Mouse (Mus musculus): ENCODE data around the gene Ephb1.

Gene Ephb1

DNA sequence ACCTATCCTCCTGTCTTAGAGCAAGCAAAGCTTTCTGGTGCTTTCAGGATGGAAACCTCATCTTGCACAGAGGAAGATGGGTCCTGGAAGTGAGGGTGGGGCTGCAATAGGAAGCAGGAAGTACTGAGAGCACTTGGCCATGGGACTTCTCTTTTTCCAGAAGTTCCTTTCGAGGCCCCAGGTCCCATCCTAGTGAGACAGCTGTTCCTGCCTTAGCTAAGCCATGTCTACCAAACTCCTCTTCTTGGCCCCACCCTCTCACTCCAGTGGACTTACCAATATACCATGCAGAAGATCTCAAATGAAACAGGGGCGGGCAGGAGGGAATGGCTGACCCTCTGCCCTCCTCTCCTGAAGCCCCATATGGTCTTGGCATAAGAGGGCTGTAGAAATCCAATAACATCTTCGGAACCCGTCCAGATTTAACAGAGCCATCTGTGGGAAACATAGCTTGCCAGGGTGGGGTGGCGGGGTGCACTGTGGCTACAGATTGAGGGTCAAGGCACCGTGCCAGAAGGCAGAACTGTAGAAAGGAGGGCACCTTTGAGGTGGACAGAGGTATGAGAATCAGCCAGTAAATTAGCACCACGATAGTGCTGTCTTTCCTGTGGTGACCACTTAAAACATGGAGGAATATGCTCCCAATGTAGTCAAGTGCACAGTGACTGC, 48.9 kb downstream of the Ephb1 start:
- no peak for DNase-seq (ENCODE audit: low read depth, low spot score)

DNA sequence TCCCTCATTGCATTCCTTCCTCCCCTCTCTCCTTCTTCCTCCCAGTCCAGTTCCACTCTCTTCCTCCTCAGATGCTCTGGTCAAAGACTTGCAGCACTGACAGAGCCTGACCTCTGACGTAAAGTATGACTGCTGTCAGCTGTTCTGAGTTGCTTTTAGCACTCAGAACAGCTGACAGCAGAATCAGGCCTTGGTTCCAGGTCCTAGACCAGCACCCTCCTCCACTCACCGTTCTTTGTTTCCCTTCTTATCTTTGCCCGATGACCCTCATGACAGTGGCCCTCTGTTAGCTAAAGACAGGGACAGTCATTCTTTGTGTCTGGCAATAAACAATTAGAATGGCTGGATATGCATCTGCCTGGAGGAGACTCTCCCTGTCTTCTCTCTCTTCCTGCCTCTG, 49.7 kb downstream of the Ephb1 start:
- no peak for DNase-seq (ENCODE audit: low read depth, low spot score)

DNA sequence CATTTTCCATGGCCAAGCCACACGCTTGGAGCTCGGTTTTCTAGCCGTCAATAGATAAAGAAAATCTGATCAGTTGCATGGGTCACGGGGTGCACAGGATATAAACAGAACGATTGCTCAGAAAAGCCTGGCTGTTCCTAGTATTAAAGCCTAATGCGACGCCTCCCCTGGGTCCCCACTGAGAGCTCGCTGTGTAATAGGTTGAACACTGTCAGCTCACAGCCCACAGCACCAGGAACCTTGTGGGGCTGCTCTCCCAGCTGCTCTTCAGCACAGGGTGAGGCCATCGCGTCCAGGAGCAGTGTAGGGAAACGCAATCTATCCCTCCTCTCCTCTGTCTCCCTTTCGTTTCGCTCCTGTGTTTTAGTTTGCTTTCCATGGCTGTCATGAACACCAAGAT, 50.6 kb downstream of the Ephb1 start:
- no peak for DNase-seq (ENCODE audit: low read depth, low spot score)

DNA sequence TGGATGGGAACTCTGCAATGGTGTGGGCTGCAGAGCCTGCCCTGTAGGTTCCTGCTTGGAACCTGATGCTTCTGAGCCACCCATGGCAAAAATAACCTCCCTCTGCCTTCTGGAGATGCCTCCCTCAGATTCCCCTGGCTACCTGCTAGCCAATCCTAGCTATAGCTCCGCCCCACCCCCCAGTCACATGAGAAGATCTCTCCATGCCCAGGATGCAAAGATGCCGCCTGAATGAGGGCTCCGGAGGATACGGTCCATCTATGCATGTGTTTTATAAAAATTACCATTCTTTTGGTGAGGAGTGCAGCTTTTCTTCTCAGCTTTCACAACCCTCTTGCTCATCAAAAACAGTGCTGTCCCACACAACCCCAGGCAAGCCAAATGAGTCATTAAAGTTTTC, 53.5 kb downstream of the Ephb1 start:
- DNase-seq (ENCODE audit: low read depth, low spot score), result no peak

DNA sequence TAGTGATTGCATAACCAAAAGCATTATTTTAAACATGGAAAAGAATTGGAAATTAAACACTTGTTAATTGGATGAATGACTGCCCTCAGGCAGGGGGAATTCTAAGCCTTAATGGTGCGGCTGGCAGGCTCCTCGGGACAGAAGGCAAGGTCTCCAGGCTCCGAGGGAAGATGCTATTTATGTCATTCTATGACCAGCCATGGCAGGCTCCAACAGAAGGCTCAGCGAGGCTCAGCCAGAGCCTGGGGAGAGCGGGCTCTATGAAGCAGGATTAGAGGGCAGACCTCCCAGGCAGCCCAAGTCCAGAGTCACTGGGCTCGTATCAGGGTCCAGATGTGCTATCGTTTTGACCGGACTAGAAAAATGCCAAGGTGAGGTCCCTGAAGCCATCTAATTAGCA, 55.8 kb downstream of the Ephb1 start:
- DNase-seq (ENCODE audit: low read depth, low spot score), result no peak

DNA sequence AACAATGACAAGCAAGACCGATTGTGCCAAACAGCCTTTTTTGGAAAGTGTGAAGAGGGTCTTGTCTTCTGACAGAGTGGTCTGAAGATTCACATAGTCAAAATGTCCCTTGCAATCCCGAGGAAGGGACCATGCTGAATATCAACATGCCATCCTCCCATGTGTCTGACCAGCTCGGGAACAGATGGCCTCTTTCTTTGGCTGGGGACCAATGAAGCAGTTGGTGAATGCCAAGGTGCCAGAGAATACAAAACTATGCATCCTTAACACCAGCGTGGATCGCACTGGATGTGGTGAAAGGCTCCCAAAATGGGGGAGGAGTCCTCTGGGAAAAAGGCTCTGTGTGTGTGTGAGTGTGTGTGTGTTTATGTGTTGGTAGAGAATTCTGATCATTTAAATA, 56.5 kb downstream of the Ephb1 start:
- DNase-seq (ENCODE audit: low read depth, low spot score), result no peak

DNA sequence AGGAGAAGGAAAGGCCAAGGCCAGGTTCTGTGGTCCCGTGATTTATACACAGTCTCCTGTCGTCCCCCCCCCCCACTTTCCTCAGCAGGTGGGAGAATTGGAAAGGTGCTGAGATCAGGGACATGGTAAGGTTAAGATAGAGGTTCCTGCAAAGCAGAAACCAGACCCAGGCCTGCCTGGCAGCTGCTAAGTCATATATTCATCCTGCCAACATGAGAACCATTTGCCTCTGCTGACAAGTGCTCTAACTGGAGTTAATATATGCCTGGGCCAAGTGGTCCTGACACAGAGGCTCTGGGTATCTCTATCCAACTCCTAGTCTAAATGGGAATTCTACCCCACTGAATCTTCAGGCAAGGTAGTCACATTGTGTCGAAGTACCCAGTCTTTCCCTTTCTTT, 57.3 kb downstream of the Ephb1 start:
- DNase-seq (ENCODE audit: low read depth, low spot score), result no peak

DNA sequence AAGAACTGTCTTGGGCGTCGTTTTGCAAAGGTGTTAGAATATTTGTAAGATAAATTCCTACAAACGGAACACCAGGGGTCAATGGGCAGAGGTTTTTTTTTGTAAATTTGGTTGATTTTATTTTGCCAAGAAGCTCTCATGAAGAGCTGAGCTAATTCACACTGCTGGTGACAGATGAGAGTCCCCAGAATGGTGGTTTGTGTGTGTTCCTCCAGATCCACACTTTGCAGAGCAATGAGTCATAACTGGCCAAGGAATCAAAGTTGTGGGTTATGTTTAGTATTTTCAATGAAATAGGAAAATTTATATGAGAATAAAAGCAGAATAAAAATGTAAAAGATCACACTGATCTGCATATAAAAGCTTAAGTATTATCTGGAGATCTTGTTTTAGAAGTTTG, 60.9 kb downstream of the Ephb1 start:
- no peak for DNase-seq (ENCODE audit: low read depth, low spot score)

DNA sequence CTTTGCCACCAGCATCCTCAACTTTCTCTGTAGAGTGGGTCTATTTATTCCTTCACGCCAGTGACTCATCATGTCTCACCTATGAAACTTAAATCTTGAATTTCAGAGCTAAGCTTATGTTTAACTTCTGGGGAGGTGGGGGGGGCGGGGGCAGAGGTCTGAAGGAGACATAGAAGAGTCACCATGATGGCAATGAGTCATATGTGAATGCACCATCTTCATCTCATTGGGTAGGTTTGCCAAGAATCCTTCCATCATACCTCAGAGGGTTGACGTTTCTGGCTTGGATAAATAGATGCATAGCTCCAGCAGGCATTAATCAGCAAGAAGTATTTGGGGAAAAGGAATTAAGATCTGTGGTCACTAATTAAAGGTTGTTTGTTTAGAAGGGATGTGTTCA, 63.3 kb downstream of the Ephb1 start:
- DNase-seq (ENCODE audit: low read depth, low spot score), result no peak

DNA sequence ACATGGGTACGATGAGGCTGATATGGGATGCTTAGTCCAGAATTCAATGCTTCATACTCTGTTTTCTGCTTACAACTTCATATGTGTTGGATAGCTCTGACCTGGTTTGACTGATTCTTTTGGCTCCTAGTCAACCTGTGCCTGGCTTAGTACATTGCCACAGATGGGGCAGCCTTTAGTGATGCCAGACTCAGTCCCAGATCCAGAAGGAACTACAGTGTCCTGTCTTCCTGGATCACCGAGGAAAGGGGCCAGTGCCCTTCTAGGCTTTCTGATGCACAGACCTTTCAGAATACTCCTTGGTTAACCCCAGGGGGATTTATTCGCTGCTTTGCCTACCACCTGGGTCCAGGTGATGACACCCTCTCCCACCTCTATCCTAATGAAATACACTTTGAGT, 66.1 kb downstream of the Ephb1 start:
- DNase-seq (ENCODE audit: low read depth, low spot score), result no peak

DNA sequence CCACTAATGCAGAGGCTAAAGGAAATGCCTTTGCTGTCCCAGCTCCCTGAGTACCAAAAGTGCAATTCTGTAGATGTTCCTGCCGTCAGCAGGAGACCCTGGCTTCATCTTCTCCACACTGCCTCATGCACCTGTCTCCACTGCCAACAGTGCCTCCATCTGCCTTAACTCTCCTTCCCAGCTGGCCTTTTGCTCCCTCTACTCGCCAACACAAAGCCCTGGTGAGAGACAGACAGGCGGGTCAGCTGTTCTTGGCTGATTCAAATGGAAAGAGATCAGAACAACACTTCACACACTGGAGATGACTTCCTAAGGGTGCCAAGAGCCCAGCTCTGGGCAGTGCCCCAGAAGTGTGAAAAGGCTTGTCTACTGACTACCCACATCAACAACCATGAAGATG, 78.6 kb downstream of the Ephb1 start:
- no peak for DNase-seq (ENCODE audit: low read depth, low spot score)

DNA sequence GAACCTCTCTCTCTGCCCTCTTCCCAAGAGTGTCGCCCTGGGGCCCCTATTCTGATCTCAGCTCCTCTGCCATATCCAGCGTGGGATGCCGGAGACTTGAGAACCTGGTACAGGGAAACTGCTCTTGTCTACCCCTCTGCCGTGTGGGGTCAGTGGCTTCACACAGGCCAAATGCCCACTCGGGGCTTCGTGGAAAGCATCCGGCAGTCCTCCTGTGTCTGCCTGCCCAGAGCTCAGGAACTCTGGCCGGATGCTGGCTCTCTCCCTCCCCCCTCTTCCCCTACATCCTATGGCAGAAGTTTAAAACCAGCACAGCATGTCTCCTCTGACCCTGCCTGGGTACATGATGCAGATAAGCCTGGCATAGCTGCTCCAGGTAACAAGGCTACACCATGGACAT, 80.5 kb downstream of the Ephb1 start:
- DNase-seq (ENCODE audit: low read depth, low spot score), result no peak

DNA sequence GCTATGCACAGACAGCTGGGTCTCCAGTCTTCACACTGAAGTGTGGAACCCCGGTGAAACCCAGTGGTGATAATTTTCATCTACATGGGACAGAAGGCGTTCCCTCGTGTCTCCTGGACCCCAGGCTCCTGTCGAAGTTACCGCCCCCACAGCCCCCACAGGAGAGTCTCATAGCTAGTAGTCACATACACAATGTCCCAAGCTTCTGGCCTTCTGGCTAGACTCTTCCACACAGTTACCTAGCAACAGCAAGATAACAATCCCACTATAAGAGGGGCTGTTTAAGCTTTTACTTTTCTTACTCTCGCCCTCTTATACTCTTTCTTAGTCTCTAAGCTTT, 81.1 kb downstream of the Ephb1 start:
- no peak for DNase-seq (ENCODE audit: low read depth, low spot score)

DNA sequence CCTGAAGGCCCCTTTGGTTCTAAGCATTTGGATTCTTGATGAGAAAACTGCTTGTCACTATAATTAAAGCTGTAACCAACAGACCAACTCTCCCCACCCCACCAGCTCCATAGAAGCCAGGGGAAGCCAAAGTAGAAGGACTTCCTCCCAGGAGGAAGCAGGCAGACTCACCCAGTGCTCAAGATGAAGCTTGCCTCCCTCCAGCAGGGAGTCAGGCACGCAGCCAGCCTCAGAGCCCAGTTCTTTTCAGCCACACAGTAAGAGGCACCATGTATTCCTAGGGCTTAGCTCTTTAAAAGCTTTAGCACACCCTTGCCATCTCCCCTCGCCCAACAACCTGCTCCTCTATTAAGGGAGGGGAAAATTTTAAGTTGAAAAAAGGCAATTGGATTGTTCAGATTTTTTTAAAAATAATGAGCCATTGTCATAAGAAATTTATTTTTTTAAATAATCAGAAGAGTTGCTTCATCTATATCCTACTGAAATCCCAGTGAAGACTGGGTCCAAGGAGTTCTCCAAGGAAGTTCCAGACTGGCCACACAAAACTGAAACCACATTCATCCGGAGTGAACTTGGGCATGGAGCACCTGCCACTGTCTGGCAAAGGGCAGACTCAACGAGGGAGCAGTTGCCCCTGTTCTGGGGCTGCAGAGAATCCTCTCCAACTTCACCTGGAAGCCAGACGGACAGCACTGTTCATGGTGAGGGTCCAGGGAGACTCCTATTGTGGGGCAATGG, 81.6 kb downstream of the Ephb1 start:
- DNase-seq (ENCODE audit: low read depth, low spot score), result no peak

DNA sequence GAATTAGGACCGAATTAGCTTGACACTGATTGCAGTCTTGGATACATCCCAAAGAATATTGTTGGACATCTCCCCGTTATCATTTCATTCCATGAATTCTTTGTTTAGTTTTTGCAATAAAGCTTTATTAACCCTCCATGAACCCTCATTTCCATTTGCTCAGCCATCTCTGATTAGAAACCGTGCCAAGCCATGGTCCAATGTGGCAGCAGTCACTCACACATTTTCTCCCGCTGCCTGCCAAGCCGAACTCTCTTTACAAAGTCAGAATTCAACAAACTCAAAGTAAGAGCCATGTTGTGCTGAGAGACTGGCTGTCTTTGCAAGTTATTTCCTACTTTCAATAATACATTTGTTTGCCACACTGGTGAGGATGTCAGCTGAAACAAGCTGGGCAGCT, 84.0 kb downstream of the Ephb1 start:
- no peak for DNase-seq (ENCODE audit: low read depth, low spot score)

DNA sequence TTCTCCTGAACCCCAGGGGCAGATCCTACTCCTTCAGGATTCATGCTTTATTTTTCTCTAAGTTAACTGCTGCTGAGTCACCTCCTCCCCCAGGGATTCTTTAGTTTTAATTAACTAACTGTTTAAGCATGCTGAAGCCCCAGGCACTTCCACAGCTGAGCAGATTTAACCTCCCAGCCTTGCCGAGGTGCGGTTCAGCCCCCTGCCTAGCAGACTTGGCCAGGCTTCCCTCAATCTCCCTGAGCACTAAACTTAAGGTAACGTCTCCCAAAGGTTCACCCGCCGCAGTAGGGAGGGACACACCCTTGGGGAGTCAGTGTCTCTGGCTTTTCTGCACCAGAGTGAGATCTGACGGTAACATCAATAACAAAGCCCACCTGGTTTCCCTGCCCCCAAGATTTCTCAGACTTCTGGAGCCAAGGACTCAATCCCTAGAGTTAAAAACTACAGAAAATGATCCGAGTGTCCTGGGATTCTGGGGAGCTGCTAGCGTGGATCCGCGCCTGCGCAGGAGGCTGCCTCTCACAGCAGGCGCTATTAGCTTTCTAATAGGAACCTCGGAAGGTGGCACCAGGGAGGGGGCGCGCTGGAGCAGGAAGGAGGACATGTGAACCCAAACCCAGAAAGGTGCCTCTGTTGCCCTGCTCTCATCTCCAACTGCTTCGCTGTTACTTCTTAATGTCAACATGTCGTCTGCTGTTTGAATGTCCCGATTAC, 87.0 kb downstream of the Ephb1 start:
- DNase-seq (ENCODE audit: low read depth, low spot score), result no peak

DNA sequence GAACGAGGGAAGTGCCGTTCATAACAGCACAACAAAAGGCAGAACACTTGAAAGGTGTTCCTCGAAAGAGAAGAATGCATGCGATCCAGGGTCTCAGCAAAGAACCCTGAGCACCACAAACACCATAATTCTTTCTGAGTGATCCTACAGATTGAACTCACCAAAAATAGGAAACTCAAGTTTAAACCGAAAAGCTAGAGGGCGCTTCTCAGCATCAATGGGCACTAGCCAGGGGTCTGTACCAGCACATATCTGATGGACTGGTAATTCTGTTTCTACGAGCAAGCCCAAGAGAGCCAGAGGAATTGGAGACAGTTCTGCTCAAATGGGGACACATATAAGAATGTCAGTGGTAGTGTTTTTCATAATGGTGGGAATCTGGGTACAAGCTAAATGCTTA, 90.7 kb downstream of the Ephb1 start:
- DNase-seq (ENCODE audit: low read depth, low spot score), result no peak

DNA sequence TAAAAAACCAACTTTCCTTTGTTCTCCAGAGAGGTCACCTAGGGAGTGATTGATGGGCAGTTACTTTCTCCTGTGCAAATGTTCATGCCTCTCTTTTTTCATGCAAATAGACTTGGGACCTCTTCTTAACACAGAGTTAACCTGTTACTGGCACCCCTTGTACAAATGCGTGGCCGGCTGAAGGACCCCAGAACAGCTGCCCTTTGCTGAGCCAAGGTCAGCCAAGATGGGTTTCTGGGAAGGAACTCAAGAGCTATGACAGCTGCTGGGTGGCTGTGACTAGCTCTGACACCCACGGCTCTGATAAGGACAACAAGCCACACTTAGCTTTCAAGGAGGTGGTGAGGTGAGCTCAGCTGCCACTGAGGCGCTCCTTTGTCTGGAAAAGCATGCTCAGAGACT, 92.4 kb downstream of the Ephb1 start:
- no peak for DNase-seq (ENCODE audit: low read depth, low spot score)

DNA sequence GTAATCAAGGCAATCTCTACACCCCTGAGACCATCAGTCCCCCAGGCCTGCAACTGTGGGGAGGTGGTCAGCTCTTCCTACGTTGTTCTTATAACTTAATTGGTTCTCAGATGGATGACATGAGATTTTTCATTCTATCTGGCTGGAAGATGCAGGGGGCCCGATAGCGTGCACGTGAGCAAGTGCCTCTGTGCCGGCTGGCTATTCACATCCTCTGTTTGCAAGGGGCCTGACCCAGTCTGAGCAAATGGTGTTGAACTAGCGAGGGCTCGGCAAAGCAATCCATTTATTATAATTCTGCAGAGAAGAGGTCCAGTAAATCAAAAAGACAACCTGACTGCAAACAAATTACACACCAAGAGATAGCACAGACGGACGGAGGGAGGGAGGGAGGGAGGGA, 93.0 kb downstream of the Ephb1 start:
- DNase-seq (ENCODE audit: low read depth, low spot score), result no peak

DNA sequence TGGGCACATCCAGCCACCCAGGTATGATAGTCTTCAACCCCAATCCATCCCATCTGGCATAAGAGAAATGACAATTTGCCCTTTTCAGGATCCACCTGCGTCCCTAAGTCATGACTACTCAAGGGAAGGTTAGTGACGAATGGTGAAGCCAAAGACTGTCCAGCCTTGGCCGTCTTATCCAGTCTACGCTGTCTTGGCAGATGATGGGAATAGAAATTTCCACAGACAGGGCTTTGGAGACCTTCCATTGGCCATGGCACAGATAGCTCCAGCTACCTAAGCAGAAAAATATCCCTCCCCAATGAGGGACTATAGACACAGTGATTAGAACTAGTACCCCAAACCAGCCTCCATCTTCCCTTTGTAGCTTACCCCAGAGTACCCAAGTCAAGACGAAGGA, 98.1 kb downstream of the Ephb1 start:
- DNase-seq (ENCODE audit: low read depth, low spot score), result no peak

DNA sequence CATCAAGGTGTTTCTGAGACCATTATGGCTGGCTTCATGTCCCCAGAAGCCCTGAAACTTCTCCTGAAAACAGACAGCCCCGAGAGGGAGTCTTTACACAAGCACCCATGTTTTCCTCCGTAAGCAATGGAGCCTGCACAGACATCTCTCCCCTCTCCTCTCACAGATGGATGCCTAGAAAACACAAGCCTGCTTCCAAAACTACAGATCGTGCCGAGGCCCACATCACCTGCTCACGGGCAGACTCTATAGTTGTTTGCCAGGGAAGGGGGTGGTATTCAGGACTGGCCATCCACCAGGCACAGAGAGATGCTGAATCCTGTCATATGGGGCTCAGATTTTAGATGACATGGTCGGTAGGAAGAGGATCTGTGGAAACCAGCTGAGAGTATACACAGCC, 98.7 kb downstream of the Ephb1 start:
- no peak for DNase-seq (ENCODE audit: low read depth, low spot score)

DNA sequence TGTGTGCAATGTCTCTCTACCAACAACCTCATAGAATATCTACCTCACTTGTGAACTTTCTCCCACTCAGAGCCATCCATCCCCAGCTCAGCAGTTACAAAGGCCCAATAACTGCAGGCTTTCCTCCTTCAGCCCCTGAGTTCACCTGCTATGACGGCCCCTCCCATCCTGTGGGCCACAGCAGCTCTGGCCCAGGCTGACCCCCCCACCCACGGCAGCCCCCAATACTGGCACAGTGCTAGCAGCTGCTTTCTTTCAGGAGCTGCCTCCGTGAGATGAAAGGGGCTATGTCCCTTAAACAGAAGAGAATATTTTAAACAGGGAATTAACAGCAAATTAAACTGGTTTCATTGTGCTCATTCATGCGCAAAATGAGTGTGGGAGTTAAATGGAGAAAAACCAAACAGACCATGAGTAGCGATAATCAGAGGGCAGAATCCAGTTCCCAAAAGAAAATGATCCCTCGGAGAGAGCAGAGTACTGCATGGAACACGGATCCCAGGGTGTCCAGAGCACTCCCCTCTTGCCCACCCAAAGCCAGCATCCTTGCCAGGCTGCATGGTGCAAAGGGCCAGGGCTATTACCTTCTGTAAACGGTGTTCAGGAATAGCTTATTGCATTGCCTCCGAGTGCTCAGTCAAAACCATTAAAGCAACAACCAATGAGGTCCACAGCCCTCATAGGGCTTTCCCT, 105.2 kb downstream of the Ephb1 start:
- DNase-seq (ENCODE audit: low read depth, low spot score), result no peak

DNA sequence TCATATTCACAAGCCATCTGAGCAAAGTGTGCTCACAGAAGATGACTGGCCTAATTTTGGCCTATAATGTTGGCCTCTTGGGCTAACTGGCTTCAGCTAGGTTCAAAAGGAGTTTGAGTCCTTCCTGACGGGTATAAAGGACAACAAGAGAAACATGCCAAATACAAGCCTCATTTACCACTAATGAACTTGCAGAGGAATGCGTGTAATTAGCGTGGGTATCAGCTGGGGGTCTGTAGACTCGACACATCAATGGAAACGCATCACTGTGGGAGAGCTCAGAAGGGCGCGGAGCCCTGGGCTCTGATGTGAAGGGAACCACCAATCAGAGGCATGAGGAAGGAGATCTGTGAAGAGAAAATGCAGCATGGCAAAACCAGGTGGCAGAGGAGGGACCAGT, 108.9 kb downstream of the Ephb1 start:
- DNase-seq (ENCODE audit: low read depth, low spot score), result no peak
